Mouse (Mus musculus) gastrocnemius, postnatal 4 days (tissue): Measurements from ENCODE around the gene Thada. TPM values are rescaled to one million over a fixed set of nuclear protein-coding genes. Genes with fewer than 3 reads are reported as not detected.

ENCODE experiments used
- DNase-seq, 2 experiments: peaks; one replicate each; pipeline ENCODE4 v3.0.0; 2021 to 2022; ENCODE audit warnings: low spot score in 2 of 2, mixed read lengths in 2 of 2
- total RNA-seq, 2 experiments: library from RNA; stranded (reverse); gene quantifications; 2 replicates each; pipeline ENCODE4 v1.2.3; 2021

Gene Thada
- total RNA-seq, 2 experiments from 2014 or later = 12.2 to 15.0 TPM

DNA sequence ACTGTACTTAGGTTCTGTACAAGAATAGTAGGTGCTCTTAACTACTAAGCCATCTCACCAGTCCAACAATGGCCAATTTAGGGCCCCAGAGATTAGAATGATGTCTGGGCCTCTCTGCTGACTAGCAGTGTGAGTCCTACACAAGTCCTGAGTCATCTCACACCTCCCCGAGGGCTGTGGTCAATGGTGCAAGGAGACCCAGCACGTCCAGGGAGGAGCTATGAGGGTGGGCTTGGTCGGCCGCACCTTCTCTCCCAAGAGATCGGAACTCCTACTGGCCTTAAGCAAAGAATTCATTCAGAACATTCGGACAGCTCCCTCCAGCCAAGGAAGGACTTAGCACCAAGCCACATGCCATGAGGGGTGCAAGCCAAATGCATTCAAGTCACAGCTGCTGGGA is 314.7 kb downstream of the Thada start:
- no peak for DNase-seq

DNA sequence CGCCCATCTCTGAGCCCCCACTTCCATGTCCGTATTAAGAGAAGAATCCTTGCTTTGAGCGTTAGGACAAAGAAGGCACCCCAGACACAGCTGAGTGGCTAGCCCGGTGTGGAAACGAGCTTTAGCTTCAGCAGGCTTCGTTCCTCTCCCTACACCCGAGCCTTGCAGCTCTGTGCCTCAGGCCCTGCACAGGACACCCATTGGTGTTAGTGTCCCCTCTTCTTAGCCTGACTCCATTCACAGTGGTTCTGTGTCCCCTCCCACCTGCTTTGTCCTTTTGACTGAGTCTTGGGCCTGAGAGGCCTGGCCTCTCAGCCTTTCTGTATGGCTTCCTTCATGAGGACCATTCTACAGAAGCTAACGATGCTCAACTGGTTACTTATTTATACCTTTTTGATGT is 315.7 kb downstream of the Thada start:
- DNase-seq = no peak

DNA sequence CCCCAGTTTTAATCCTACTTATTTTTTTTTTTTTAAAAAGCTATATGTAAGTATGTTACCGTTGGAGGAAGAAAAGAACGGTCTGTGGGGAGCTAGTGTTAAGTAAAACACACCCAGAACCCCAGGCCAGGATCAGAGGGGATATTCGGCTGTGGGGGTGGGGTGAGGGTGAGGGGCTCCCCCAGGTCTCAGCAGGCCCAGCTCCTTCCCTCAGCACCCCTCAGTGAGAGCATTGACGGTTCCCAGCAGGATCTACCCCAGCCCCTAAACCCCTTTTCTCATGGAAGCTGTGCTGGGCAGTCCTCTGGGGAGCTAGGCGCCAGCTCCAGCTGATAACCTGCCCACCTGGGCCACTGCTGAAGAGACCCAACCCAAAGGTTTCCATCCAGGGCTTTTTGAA is 316.4 kb downstream of the Thada start:
- DNase-seq = peak in 1 of 2 experiments; percentile 12

DNA sequence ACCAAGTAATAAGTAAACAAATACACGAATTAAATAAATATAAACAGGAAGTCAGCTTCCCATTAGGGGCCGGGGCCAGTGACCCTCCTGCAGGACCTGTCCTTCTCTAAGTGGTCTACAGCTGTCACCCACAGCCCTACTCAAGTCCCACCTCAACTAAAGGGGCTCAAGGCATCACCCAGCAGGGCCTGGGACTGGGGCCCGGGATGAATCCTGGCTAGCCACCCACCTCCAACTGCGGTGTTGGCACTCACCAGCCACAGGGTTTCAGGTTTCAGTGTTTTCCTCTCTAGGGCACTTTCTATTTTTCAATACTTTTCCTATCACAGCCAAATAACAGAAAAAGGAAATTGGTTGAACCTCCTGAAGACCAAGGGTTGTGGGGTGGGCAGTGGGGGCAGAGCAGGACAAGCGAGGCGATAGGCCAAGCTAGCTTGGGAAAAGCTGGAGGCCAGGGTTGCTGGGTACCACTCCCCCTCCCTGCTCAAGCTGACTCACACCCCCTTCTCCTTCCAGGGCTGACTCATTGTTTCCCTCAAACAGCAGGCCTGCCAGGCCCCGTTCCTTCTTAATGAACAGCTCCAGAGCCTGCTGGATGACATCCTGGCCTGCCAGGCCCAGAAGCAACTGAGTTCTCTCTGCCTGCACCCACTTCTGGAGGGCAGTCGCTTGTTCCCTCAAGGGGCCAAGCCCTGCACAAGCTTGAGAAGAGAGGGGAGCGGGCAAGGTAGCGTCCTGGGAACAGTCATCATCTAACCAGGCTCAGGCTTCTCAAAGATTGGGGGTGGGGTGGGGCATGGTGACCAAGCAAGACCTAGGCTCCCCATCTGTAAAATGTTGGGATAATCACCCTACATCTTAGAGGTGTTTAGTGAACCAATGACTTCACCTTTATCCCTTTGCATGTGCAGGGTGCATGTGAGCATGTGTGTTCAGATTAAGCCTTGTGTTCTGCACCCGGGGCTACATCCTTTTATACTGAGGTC is 317.2 kb downstream of the Thada start:
- DNase-seq = peak; percentile 70 to 82

DNA sequence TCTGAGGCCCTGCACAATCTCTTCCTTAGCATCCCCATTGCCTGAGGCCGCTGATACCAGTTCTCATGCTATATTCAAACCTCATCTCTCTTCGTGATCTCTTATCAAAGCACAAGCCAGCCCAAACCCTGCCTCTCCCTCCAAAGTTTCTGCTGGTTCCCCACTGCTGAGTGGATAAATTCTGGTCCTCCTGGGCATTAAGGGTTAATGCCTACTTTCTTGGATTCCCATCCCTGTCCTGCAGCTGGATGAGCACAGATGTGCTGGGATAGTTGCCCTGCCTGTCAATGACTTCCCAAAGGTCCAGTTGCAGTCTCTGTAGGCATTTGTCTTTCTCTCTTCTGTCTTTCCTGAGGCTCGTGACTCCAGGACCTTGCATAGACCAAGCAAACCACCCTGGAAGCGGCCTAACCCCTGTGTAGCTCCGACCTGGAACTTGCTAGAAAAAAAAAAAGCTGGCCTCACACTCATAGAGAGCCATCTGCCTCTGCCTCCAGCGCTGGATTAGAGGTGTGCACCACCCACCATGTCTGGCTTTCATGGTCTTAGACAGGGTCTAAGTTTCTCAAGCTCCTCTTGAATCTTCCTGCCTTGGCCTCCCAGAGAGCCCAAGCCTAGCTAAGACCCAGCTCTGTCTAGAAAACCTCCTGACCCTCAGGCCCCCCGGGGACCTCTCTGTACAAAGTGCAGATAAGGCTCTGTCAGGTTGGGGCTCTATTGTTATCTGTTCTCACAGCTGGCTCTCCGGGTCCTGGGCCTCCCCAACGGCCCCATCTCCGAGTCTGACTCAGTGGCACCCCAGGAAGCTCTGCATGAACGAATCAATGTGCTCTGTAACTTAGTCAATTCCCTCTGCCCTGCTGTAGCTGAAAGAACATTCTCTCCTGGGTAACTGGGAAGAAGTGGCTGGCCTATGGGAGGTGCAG is 318.6 kb downstream of the Thada start:
- DNase-seq = no peak

DNA sequence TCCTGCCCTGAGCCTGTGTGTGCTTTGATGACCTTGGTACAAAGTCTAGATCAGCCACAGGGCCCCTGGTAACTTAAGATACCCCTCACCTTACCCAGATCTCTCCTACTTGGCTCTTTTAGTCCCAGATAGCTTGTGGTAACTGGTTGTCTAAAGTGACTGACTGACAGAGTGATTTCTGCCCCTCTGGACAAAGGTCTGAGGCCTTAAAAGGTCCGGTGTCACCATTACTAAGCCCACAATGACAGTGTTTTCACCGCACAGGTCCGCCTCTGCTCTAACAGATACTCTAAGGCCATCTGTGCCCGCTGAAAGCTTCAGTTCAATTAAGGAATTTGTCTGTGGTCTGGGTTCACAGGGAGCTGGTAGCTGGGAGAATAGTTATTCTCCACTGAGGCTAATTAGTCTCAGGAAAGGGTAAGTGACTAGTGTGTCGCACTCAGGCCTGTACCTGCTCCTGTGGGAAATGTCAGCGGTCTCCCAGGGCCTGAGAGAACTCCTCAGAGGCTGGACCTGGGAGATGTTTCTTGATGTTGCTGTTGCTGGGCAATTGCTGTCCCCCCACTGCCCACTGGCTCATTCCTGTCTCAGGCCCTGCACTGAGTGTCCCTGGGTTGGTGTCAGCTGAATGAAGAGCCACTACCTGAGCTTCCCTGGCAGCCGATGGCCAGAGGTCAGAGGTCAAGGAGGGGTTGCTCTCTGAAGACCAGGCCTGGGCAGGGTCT is 319.4 kb downstream of the Thada start:
- no peak for DNase-seq

DNA sequence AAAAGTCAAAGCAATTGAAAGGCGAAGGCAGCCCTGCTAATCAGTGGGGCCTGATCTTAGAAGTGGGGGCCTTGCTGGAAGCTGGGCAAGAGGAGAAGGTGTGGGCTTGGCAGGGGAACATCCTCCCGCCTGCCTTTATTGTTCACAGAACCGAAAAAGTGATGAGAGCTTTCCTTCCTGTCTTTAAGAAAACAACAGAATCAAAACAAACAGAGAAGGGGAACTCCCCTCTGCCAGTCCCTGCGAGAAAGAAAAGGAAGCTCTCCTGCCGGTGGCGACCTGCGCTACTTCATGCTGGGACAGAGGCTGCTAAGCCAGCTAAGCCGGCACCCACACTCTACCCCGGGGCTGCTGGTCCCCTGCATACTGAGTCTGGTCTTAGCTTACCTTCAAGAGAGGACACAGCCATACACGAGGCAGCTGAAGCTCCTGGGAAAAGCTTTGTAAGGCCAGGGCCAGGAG is 320.1 kb downstream of the Thada start:
- no peak for DNase-seq

DNA sequence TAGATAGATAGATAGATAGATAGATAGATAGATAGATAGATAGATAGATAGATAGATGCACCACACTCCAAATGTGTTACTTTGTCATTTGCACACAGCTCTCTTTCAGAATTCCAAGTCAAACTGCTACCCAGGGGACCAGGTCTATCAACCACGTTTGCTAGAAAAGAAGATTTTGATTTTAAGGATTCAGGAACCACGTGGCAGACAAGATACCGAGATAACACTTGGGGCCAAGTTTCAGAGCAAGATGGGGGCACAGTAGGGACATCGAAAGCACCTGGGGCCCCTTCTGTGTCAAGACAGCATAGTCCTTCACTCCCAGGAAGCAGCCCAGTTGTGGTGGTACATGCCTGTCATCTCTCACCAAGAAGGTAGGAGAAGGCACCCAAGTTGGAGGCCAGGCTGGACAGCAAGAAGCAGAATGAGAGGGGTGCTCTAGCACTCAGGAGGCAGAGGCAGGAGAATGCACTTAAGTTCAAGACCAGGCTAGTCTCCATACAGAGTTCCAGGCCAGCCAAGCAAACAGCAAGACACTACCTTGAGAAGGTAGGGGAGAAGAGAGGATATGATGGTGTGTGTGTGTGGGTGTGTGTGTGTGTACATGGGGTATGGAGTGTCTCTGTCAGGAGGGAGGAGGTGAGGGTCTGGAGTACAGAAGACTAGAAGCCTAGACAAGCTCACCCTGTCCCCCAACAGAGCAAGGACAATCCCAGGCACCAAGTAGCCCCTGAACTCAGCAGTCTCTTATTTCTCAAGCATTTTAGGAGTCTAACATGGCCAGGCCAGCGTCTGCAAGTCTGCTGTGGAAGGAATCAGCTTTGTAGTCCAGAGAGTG is 321.0 kb downstream of the Thada start:
- no peak for DNase-seq

DNA sequence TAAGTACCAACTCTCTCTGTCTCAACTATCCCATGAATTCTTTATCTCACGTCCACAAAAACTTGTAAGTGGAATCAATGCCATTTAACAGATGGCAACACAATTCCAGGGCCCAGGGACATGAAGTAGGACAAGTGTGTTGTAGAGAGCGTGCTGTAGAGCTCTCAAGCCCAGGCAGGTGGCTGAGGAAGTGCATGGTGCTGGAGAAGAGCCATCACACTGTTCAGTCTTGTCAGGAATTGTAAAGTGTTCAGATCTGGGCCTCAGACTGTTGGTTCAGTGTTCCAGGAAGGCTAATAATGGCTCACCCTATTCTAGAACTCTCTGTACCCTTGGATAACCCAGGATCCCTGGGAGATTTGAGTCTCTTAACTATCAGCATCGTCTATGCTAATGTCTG is 321.9 kb downstream of the Thada start:
- no peak for DNase-seq

DNA sequence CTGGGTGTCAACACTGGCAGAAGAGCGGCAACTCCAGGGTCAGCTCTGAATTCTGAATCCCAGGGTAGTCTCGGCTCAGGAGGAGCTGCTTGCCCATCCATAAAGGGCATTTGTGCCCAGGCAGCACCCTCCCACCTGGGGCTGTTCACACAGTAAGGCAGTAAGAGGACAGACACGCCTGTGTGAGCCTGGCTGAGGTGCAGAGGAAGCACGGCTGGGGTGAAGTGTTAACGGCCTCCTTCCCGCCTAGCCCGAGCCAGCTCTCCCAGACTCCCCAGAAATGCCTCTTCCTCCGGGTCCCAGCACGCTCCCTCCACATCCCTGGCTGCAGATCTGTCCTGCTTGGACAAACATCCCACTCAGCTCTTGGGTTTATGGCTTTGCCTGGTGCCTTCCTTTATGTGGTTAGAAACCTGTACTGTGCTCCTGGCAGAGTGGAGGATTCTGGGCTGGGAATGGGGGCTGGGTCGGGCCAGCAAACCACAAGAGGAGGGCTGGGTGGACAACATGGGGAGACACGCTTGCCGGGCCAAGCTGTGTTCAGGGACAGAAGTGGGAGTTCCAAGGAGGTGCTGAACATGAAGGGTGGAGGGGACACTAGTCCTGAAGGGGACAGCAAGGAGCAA is 322.7 kb downstream of the Thada start:
- DNase-seq = no peak

DNA sequence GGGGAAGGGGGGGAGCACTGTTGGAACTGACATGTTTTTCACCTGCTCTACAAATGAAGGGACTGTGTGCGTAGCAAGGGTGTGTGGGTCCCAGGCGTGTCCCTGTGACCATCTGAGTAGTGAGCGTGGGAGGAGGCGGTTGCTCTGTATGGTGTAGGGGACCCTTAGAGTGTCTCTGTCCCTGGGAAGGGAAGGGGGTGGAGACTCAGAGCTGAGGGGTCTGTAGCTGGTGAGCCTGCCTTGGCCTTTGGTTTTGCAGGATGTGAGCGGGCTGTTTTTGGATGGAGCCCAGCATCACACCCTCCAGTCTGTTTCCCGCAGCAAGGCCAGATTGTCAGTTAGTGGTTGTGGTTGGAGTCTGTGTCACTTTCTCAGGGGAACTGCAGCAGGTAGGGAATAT is 324.3 kb downstream of the Thada start:
- DNase-seq = no peak

DNA sequence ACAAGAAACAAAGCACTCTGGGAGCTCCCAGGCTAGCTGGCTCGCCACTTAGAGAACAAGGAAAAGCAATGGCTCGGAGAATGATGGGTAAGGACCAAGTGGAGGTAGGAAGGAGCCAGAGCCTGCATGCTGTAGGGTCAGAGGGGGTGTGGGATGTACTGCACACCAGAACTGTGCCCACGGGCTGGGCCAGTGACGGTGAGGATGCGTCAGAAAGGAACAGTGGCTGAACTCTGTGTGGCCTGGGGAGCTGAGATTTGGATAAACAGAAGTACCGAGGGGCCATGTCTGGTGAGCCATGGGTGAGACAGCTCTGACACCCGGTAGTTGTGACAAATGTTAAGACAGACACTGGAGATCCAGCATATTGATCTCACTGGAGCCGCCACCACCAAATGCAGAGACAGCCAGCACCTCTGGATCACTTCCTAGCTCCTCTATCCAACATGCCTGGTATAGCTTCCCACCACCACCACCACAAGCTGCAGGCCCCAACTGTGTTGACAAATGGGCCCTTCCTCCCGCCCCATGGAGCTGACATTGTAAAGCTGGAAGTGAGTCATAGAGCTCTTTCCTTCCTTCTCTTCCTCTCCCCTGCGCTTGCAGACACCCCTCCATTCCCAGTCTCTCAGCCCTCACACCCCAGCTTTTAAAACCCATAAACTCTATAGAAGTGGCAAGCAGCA is 325.0 kb downstream of the Thada start:
- no peak for DNase-seq

Other genes starting within 250 kb of the Thada start
- gene Plekhh2, start 45.7 kb upstream of the Thada start, total RNA-seq = 10 to 100 TPM; 11.7 to 18.0 TPM
- gene Dync2li1, start 160.3 kb upstream of the Thada start, total RNA-seq = 1 to 10 TPM; 6.8 TPM
- under 1 TPM; 0.10 TPM for gene Abcg8, start 210.1 kb upstream of the Thada start, total RNA-seq
- gene Abcg5, start 216.8 kb upstream of the Thada start, total RNA-seq = not detected